Mouse (Mus musculus) CH12.LX (cell line): Measurements from ENCODE around the gene Adamtsl5. TPM values are rescaled to one million over a fixed set of nuclear protein-coding genes. Genes with fewer than 3 reads are reported as not detected.

ENCODE experiments used
- DNase-seq: peaks from one replicate; pipeline ENCODE4 v3.0.0-alpha.2; 2013; ENCODE audit errors: extremely low read depth
- H3K27ac ChIP-seq: 2 replicates; pipeline ENCODE4 v1.5.1; 2012; ENCODE audit warnings: low read depth, mild to moderate bottlenecking, control low read depth, moderate library complexity; ENCODE audit not compliant: insufficient read depth
- H3K27me3 ChIP-seq: replicated peaks from 2 replicates; pipeline ENCODE3; 2012; ENCODE audit warnings: inconsistent platforms
- H3K36me3 ChIP-seq, 2 experiments: replicated peaks in 1 of 2; 2 replicates each; pipeline versions ENCODE3 to v1.6.1; 2012; ENCODE audit warnings: inconsistent platforms in 1 of 2, low read length in 1 of 2, mild to moderate bottlenecking in 1 of 2, mixed read lengths in 1 of 2, moderate library complexity in 1 of 2; ENCODE audit not compliant: control insufficient read depth in 1 of 2, insufficient read depth in 1 of 2
- H3K4me1 ChIP-seq, 2 experiments: 2 replicates each; pipeline ENCODE4 v1.6.1; 2012; ENCODE audit warnings: inconsistent platforms in 1 of 2, moderate library complexity in 1 of 2; ENCODE audit not compliant: insufficient read depth in 2 of 2, control insufficient read depth in 1 of 2
- H3K4me2 ChIP-seq: 2 replicates; pipeline ENCODE4 v1.6.1; 2012; ENCODE audit warnings: low read depth, mild to moderate bottlenecking, control low read depth; ENCODE audit not compliant: poor library complexity, insufficient read depth, severe bottlenecking
- H3K4me3 ChIP-seq, 3 experiments: fragments of 150-350 bp in 1 of 3; sonication (generic) in 1 of 3; replicated peaks in 1 of 3; 2 replicates each; pipeline versions ENCODE3 to v1.5.1; 2011 to 2012; ENCODE audit warnings: low read depth in 2 of 3, low read length in 2 of 3, mild to moderate bottlenecking in 2 of 3, moderate library complexity in 2 of 3, control low read depth in 1 of 3, improper control_type of control experiment in 1 of 3, inconsistent platforms in 1 of 3, mixed read lengths in 1 of 3; ENCODE audit not compliant: poor library complexity in 1 of 3
- H3K79me2 ChIP-seq: replicated peaks from 2 replicates; pipeline ENCODE4 v1.6.1; 2012; ENCODE audit warnings: mild to moderate bottlenecking, moderate library complexity; ENCODE audit not compliant: control insufficient read depth, poor library complexity, insufficient read depth, severe bottlenecking; ENCODE audit errors: extremely low read depth
- H3K9ac ChIP-seq: 2 replicates; pipeline ENCODE4 v1.6.1; 2012; ENCODE audit warnings: low read depth, mild to moderate bottlenecking, control low read depth, moderate library complexity; ENCODE audit not compliant: insufficient read depth
- H3K9me3 ChIP-seq: replicated peaks from 2 replicates; pipeline ENCODE3; 2012; ENCODE audit warnings: low read length, inconsistent platforms, mixed read lengths
- BHLHE40 ChIP-seq: IDR thresholded peaks from 2 replicates; pipeline ENCODE4 v1.6.1; 2011; ENCODE audit warnings: mild to moderate bottlenecking, low read depth, low read length, improper control_type of control experiment
- CHD2 ChIP-seq: IDR thresholded peaks from 2 replicates; pipeline ENCODE4 v1.6.1; 2011; ENCODE audit warnings: low read length, improper control_type of control experiment
- CTCF ChIP-seq, 2 experiments: IDR thresholded peaks in 1 of 2; conservative IDR thresholded peaks in 1 of 2; 2 replicates each; pipeline ENCODE4 v1.5.1; 2011 to 2012; ENCODE audit warnings: low read depth in 2 of 2, low read length in 2 of 2, improper control_type of control experiment in 1 of 2, inconsistent platforms in 1 of 2, mild to moderate bottlenecking in 1 of 2, moderate library complexity in 1 of 2
- E2F4 ChIP-seq: IDR thresholded peaks from 2 replicates; pipeline ENCODE4 v1.6.1; 2011; ENCODE audit warnings: low read depth, low read length, improper control_type of control experiment; ENCODE audit not compliant: insufficient replicate concordance
- ETS1 ChIP-seq: conservative IDR thresholded peaks from 2 replicates; pipeline ENCODE4 v1.6.1; 2012; ENCODE audit warnings: low read depth, mild to moderate bottlenecking, inconsistent platforms, low read length, improper control_type of control experiment, moderate library complexity
- GABPA ChIP-seq: IDR thresholded peaks from 2 replicates; pipeline ENCODE4 v1.6.1; 2012; ENCODE audit warnings: low read depth, low read length, improper control_type of control experiment, inconsistent platforms; ENCODE audit not compliant: insufficient replicate concordance
- HCFC1 ChIP-seq: IDR thresholded peaks from 2 replicates; pipeline ENCODE4 v1.6.1; 2012; ENCODE audit warnings: low read depth, mild to moderate bottlenecking, inconsistent platforms, low read length, improper control_type of control experiment
- IRF4 ChIP-seq: IDR thresholded peaks from 2 replicates; pipeline ENCODE4 v1.6.1; 2014; ENCODE audit warnings: low read depth, mild to moderate bottlenecking, inconsistent platforms, low read length, improper control_type of control experiment
- JUN ChIP-seq: IDR thresholded peaks from 2 replicates; pipeline ENCODE4 v1.6.1; 2011; ENCODE audit warnings: low read depth, mild to moderate bottlenecking, low read length, improper control_type of control experiment, moderate library complexity; ENCODE audit not compliant: insufficient read depth
- JUND ChIP-seq: conservative IDR thresholded peaks from 2 replicates; pipeline ENCODE4 v1.6.1; 2011; ENCODE audit warnings: low read depth, low read length, improper control_type of control experiment
- KAT2A ChIP-seq: IDR thresholded peaks from 2 replicates; pipeline ENCODE4 v1.6.1; 2012; ENCODE audit warnings: low read length, improper control_type of control experiment, inconsistent platforms; ENCODE audit not compliant: insufficient replicate concordance
- MAX ChIP-seq: IDR thresholded peaks from 2 replicates; pipeline ENCODE4 v1.6.1; 2011; ENCODE audit warnings: low read length, improper control_type of control experiment
- MEF2A ChIP-seq: IDR thresholded peaks from 2 replicates; pipeline ENCODE4 v1.6.1; 2014; ENCODE audit warnings: low read depth, mild to moderate bottlenecking, inconsistent platforms, low read length, improper control_type of control experiment, borderline replicate concordance
- MXI1 ChIP-seq: IDR thresholded peaks from 2 replicates; pipeline ENCODE4 v1.6.1; 2011; ENCODE audit warnings: mild to moderate bottlenecking, low read depth, low read length, improper control_type of control experiment
- MYC ChIP-seq: IDR thresholded peaks from 2 replicates; pipeline ENCODE4 v1.6.1; 2011; ENCODE audit warnings: low read depth, mild to moderate bottlenecking, improper control_type of control experiment, low read length
- NELFE ChIP-seq: IDR thresholded peaks from 2 replicates; pipeline ENCODE4 v1.6.1; 2011; ENCODE audit warnings: low read depth, low read length, improper control_type of control experiment
- NRF1 ChIP-seq: IDR thresholded peaks from 2 replicates; pipeline ENCODE4 v1.6.1; 2014; ENCODE audit warnings: low read depth, mild to moderate bottlenecking, inconsistent platforms, low read length, improper control_type of control experiment, moderate library complexity
- POLR2A ChIP-seq: IDR thresholded peaks from 2 replicates; pipeline ENCODE4 v1.6.1; 2011; ENCODE audit warnings: low read depth, mild to moderate bottlenecking, improper control_type of control experiment, low read length
- SIN3A ChIP-seq: IDR thresholded peaks from 2 replicates; pipeline ENCODE4 v1.6.1; 2012; ENCODE audit warnings: low read length, improper control_type of control experiment, inconsistent platforms
- TBP ChIP-seq: conservative IDR thresholded peaks from 2 replicates; pipeline ENCODE4 v1.6.1; 2011; ENCODE audit warnings: low read depth, low read length, improper control_type of control experiment
- UBTF ChIP-seq: IDR thresholded peaks from 2 replicates; pipeline ENCODE4 v1.6.1; 2012; ENCODE audit warnings: low read depth, mild to moderate bottlenecking, inconsistent platforms, low read length, improper control_type of control experiment, moderate library complexity
- USF1 ChIP-seq: IDR thresholded peaks from 2 replicates; pipeline ENCODE4 v1.6.1; 2014; ENCODE audit warnings: low read depth, mild to moderate bottlenecking, inconsistent platforms, low read length, improper control_type of control experiment
- USF2 ChIP-seq: conservative IDR thresholded peaks from 2 replicates; pipeline ENCODE4 v1.6.1; 2011; ENCODE audit warnings: low read depth, low read length, improper control_type of control experiment
- ZC3H11A ChIP-seq: IDR thresholded peaks from 2 replicates; pipeline ENCODE4 v1.6.1; 2012; ENCODE audit warnings: low read depth, mild to moderate bottlenecking, inconsistent platforms, low read length, improper control_type of control experiment
- ZMIZ1 ChIP-seq: IDR thresholded peaks from 2 replicates; pipeline ENCODE4 v1.6.1; 2012; ENCODE audit warnings: low read depth, mild to moderate bottlenecking, inconsistent platforms, low read length, improper control_type of control experiment
- ZNF384 ChIP-seq: IDR thresholded peaks from 2 replicates; pipeline ENCODE4 v1.6.1; 2012; ENCODE audit warnings: low read depth, low read length, improper control_type of control experiment, inconsistent platforms
- dilution Hi-C: fragments of 300-500 bp; cut with MboI; formaldehyde crosslinking; loops from 2 replicates; pipeline ENCODE4 v1.14.3; 2020; ENCODE audit warnings: low sequenced_read_pairs; ENCODE audit not compliant: extremely low pct_unique_long_range_greater_than_20kb, extremely low pct_ligation_motif_present
- in situ Hi-C: fragments of 300-500 bp; cut with MboI; formaldehyde crosslinking; loops from 3 replicates; pipeline ENCODE4 v1.14.3; 2019; ENCODE audit warnings: low sequenced_read_pairs, low pct_ligation_motif_present, low pct_unique_long_range_greater_than_20kb, mixed read lengths
- polyA plus RNA-seq: library from polyadenylated mRNA; unstranded; fragments of >175 nt; gene quantifications from 2 replicates; pipeline ENCODE4 v1.2.1, GENCODE M21; 2012; ENCODE audit warnings: low read depth; ENCODE audit not compliant: insufficient read length
- total RNA-seq, 2 experiments: library from RNA; depleted of rRNA; stranded (reverse); fragments of 300-350 nt in 1 of 2; fragments of >200 nt in 1 of 2; gene quantifications; 2 replicates each; pipeline ENCODE4 v1.2.3; 2012 to 2014

The Adamtsl5 gene
- total and polyA plus RNA-seq, 3 experiments, result 0.16 to 0.55 (median 0.27) TPM

- TF ChIP-seq MEF2A, result no peak; the same call in 1 of the 2 replicates
- no peak for TF ChIP-seq USF1
- TF ChIP-seq CTCF (conservative IDR thresholded peaks at IDR 0.05 in 1 of 2, IDR thresholded peaks at IDR 0.05 in 1 of 2; ENCODE audit: low read depth in 2 of 2, low read length in 2 of 2), result no peak
- no peak for TF ChIP-seq ZNF384
- TF ChIP-seq SIN3A, result peak; percentile 96
- TF ChIP-seq IRF4, result peak; percentile 26; the same call in 1 of the 2 replicates
- peak; percentile 90 for TF ChIP-seq ZMIZ1
- TF ChIP-seq BHLHE40, result peak; percentile 54
- peak; percentile 91 for TF ChIP-seq POLR2A
- TF ChIP-seq KAT2A, result 0 out of 2 replicates have a peak, but pooled peaks have one; percentile 54
- TF ChIP-seq MAX, result no peak
- TF ChIP-seq NRF1, result 0 out of 2 replicates have a peak, but pooled peaks have one; percentile 42
Measured at GRCm38 (mm10) chr10:80320340-80320760, 27.9 kb downstream of the Adamtsl5 start, which contains the start of gene 2310011J03Rik (continued).

- H3K9me3 ChIP-seq, result no peaks in the 10 kb centered on the region
- TF ChIP-seq KAT2A (no peak), JUND (no peak), ZMIZ1 (no peak), CHD2 (no peak), HCFC1 (no peak), POLR2A (no peak)
- TF ChIP-seq, all 38 proteins: peak for 0
- no peaks in the 10 kb centered on the region for H3K27me3 ChIP-seq
- no peak overlapping the region for H3K9ac ChIP-seq
- H3K27ac ChIP-seq, result no peak overlapping the region
- dilution Hi-C loops, result no loop called here
- peaks cover 28 to 42% of the 10 kb centered on the region in 2 experiments for H3K4me1 ChIP-seq
- H3K36me3 ChIP-seq, result peaks cover 20 to 46% of the 10 kb centered on the region in 2 experiments
- in situ Hi-C loops, result no loop called here
- no peak overlapping the region for H3K4me2 ChIP-seq
- no peak overlapping the region for H3K4me3 ChIP-seq
- DNase-seq, result no peak
- H3K79me2 ChIP-seq, result peaks cover 13% of the 10 kb centered on the region
Measured at GRCm38 (mm10) chr10:80317011-80317410, 31.2 kb downstream of the Adamtsl5 start.

DNA sequence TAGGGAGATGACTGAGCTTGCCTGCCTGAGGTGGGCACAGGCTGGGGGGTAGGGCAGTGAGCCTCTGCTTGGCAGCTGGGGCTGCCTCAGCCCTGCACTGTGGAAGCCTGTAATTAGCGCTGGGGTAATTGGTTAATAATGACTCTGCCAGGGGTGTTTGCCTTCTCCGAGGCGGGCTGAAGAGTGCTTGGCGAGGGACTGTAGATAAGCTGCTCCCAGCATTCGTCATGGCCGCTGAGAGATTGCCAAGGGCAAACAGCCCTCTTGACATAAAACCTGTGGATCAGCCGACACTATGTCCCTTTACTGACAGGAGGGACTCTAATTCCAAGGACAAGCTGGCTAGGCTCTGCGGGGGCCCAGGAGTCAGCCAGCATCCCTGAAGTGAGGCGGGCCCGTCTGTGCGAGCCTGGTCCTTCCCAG is 31.8 kb downstream of the Adamtsl5 start:
- in situ Hi-C loops, result no loop called here
- TF ChIP-seq E2F4, result no peak
- TF ChIP-seq USF2, result no peak
- TF ChIP-seq TBP, result no peak
- no peak for TF ChIP-seq ZMIZ1
- TF ChIP-seq ZC3H11A, result no peak
- no peak for TF ChIP-seq UBTF
- no peak for TF ChIP-seq GABPA
- no peak for TF ChIP-seq NELFE
- no peak for TF ChIP-seq MYC
- TF ChIP-seq MXI1, result no peak
- TF ChIP-seq JUN, result no peak
- no peak for TF ChIP-seq POLR2A
- TF ChIP-seq ETS1, result no peak
- no peak for TF ChIP-seq MEF2A
- TF ChIP-seq IRF4, result no peak
- TF ChIP-seq NRF1, result no peak
- no peak for TF ChIP-seq KAT2A
- H3K27ac ChIP-seq, result no peak overlapping the region
- no peak overlapping the region for H3K9ac ChIP-seq
- no peak overlapping the region for H3K4me2 ChIP-seq
- no peak overlapping the region for H3K4me3 ChIP-seq
- H3K9me3 ChIP-seq, result no peaks in the 10 kb centered on the region
- peaks cover 1% of the 10 kb centered on the region for H3K27me3 ChIP-seq
- dilution Hi-C loops, result no loop called here
- no peak for DNase-seq
- peaks cover 20 to 46% of the 10 kb centered on the region in 2 experiments for H3K36me3 ChIP-seq
- H3K79me2 ChIP-seq, result peaks cover 13% of the 10 kb centered on the region
- peaks cover 22 to 35% of the 10 kb centered on the region in 2 experiments for H3K4me1 ChIP-seq
